Mouse (Mus musculus): ENCODE results near the gene Exoc8. TPM values are rescaled to one million over a fixed set of nuclear protein-coding genes. Genes with fewer than 3 reads are reported as not detected.

The Exoc8 gene
- polyA plus RNA-seq, 1 experiment from 2014 or later: 5.9 TPM

GRCm38 (mm10) chr8:124892596-124892995 is 4.9 kb downstream of the Exoc8 start:
- Histone ChIP-seq H3K4me3 (ENCODE audit: low read depth, low read length) (no peak overlapping the region), H3K4me1 (ENCODE audit: control insufficient read depth, insufficient read depth, low read length) (peaks cover 9% of the 10 kb centered on the region), H3K27me3 (replicated peaks; ENCODE audit: control insufficient read depth, insufficient read depth, low read length) (no peaks in the 10 kb centered on the region), H3K4me2 (ENCODE audit: low read length) (no peak overlapping the region), H3K9me3 (replicated peaks; ENCODE audit: control insufficient read depth, low read length) (no peaks in the 10 kb centered on the region), H3K9ac (ENCODE audit: low read length) (no peak overlapping the region), H3K36me3 (ENCODE audit: control insufficient read depth, insufficient read depth, low read length) (peaks cover 71% of the 10 kb centered on the region), H3K27ac (ENCODE audit: low read depth, low read length) (no peak overlapping the region)
- 66% methylated on average over 3 of the region's 3 CpGs for WGBS
- no peak for DNase-seq (ENCODE audit: low spot score)
- ATAC-seq: no peak

- ATAC-seq: no peak
- no peak overlapping the region for H3K4me3 ChIP-seq (ENCODE audit: low read depth, low read length)
- no peak overlapping the region for H3K4me2 ChIP-seq (ENCODE audit: low read length)
- H3K27ac ChIP-seq (ENCODE audit: low read depth, low read length): no peak overlapping the region
- no peaks in the 10 kb centered on the region for H3K4me1 ChIP-seq (ENCODE audit: control insufficient read depth, insufficient read depth, low read length)
- WGBS: 97% methylated on average over 5 of the region's 5 CpGs
- H3K27me3 ChIP-seq (replicated peaks; ENCODE audit: control insufficient read depth, insufficient read depth, low read length): no peaks in the 10 kb centered on the region
- H3K9ac ChIP-seq (ENCODE audit: low read length): no peak overlapping the region
- H3K36me3 ChIP-seq (ENCODE audit: control insufficient read depth, insufficient read depth, low read length): peaks cover 93% of the 10 kb centered on the region
- DNase-seq (ENCODE audit: low spot score): no peak
- no peaks in the 10 kb centered on the region for H3K9me3 ChIP-seq (replicated peaks; ENCODE audit: control insufficient read depth, low read length)
Observed at GRCm38 (mm10) chr8:124888385-124888784, 9.1 kb downstream of the Exoc8 start.

GRCm38 (mm10) chr8:124878946-124879526 is 18.5 kb downstream of the Exoc8 start:
- ATAC-seq (no peak), DNase-seq (ENCODE audit: low spot score) (no peak)
- H3K27ac ChIP-seq (ENCODE audit: low read depth, low read length): no peak overlapping the region
- no peak overlapping the region for H3K4me2 ChIP-seq (ENCODE audit: low read length)
- no peaks in the 10 kb centered on the region for H3K9me3 ChIP-seq (replicated peaks; ENCODE audit: control insufficient read depth, low read length)
- H3K4me3 ChIP-seq (ENCODE audit: low read depth, low read length): no peak overlapping the region
- WGBS: 84% methylated on average over 10 of the region's 10 CpGs
- H3K4me1 ChIP-seq (ENCODE audit: control insufficient read depth, insufficient read depth, low read length): no peaks in the 10 kb centered on the region
- no peaks in the 10 kb centered on the region for H3K27me3 ChIP-seq (replicated peaks; ENCODE audit: control insufficient read depth, insufficient read depth, low read length)
- H3K36me3 ChIP-seq (ENCODE audit: control insufficient read depth, insufficient read depth, low read length): peaks cover 92% of the 10 kb centered on the region
- H3K9ac ChIP-seq (ENCODE audit: low read length): no peak overlapping the region

GRCm38 (mm10) chr8:124878141-124878540 is 19.4 kb downstream of the Exoc8 start:
- DNase-seq (ENCODE audit: low spot score): no peak
- no peak overlapping the region for H3K27ac ChIP-seq (ENCODE audit: low read depth, low read length)
- H3K36me3 ChIP-seq (ENCODE audit: control insufficient read depth, insufficient read depth, low read length): peaks cover 92% of the 10 kb centered on the region
- no peak for ATAC-seq
- H3K9me3 ChIP-seq (replicated peaks; ENCODE audit: control insufficient read depth, low read length): no peaks in the 10 kb centered on the region
- no peak overlapping the region for H3K4me3 ChIP-seq (ENCODE audit: low read depth, low read length)
- no peak overlapping the region for H3K9ac ChIP-seq (ENCODE audit: low read length)
- WGBS: 94% methylated on average over 5 of the region's 5 CpGs
- no peaks in the 10 kb centered on the region for H3K4me1 ChIP-seq (ENCODE audit: control insufficient read depth, insufficient read depth, low read length)
- H3K4me2 ChIP-seq (ENCODE audit: low read length): no peak overlapping the region
- no peaks in the 10 kb centered on the region for H3K27me3 ChIP-seq (replicated peaks; ENCODE audit: control insufficient read depth, insufficient read depth, low read length)

- Histone ChIP-seq H3K9ac (ENCODE audit: low read length) (no peak overlapping the region), H3K36me3 (ENCODE audit: control insufficient read depth, insufficient read depth, low read length) (peaks cover 70% of the 10 kb centered on the region), H3K9me3 (replicated peaks; ENCODE audit: control insufficient read depth, low read length) (no peaks in the 10 kb centered on the region), H3K27me3 (replicated peaks; ENCODE audit: control insufficient read depth, insufficient read depth, low read length) (no peaks in the 10 kb centered on the region), H3K4me3 (ENCODE audit: low read depth, low read length) (no peak overlapping the region), H3K27ac (ENCODE audit: low read depth, low read length) (no peak overlapping the region), H3K4me1 (ENCODE audit: control insufficient read depth, insufficient read depth, low read length) (no peaks in the 10 kb centered on the region), H3K4me2 (ENCODE audit: low read length) (no peak overlapping the region)
- DNase-seq (ENCODE audit: low spot score) (no peak), ATAC-seq (no peak)
- WGBS: 92% methylated on average over 5 of the region's 5 CpGs
Observed at GRCm38 (mm10) chr8:124872690-124873089, 24.8 kb downstream of the Exoc8 start.

GRCm38 (mm10) chr8:124872081-124872480 is 25.4 kb downstream of the Exoc8 start:
- Histone ChIP-seq H3K9me3 (replicated peaks; ENCODE audit: control insufficient read depth, low read length) (no peaks in the 10 kb centered on the region), H3K27ac (ENCODE audit: low read depth, low read length) (no peak overlapping the region), H3K9ac (ENCODE audit: low read length) (no peak overlapping the region), H3K4me3 (ENCODE audit: low read depth, low read length) (no peak overlapping the region), H3K27me3 (replicated peaks; ENCODE audit: control insufficient read depth, insufficient read depth, low read length) (no peaks in the 10 kb centered on the region), H3K4me2 (ENCODE audit: low read length) (no peak overlapping the region), H3K36me3 (ENCODE audit: control insufficient read depth, insufficient read depth, low read length) (peaks cover 64% of the 10 kb centered on the region), H3K4me1 (ENCODE audit: control insufficient read depth, insufficient read depth, low read length) (no peaks in the 10 kb centered on the region)
- 92% methylated on average over 7 of the region's 7 CpGs for WGBS
- ATAC-seq (no peak), DNase-seq (ENCODE audit: low spot score) (no peak)

GRCm38 (mm10) chr8:124871474-124871873 is 26.0 kb downstream of the Exoc8 start:
- no peak overlapping the region for H3K9ac ChIP-seq (ENCODE audit: low read length)
- no peak overlapping the region for H3K4me2 ChIP-seq (ENCODE audit: low read length)
- H3K4me3 ChIP-seq (ENCODE audit: low read depth, low read length): no peak overlapping the region
- no peaks in the 10 kb centered on the region for H3K4me1 ChIP-seq (ENCODE audit: control insufficient read depth, insufficient read depth, low read length)
- H3K9me3 ChIP-seq (replicated peaks; ENCODE audit: control insufficient read depth, low read length): no peaks in the 10 kb centered on the region
- no peak for ATAC-seq
- 95% methylated on average over 7 of the region's 7 CpGs for WGBS
- H3K27ac ChIP-seq (ENCODE audit: low read depth, low read length): no peak overlapping the region
- peaks cover 58% of the 10 kb centered on the region for H3K36me3 ChIP-seq (ENCODE audit: control insufficient read depth, insufficient read depth, low read length)
- H3K27me3 ChIP-seq (replicated peaks; ENCODE audit: control insufficient read depth, insufficient read depth, low read length): no peaks in the 10 kb centered on the region
- DNase-seq (ENCODE audit: low spot score): no peak

GRCm38 (mm10) chr8:124869708-124870107 is 27.8 kb downstream of the Exoc8 start:
- H3K36me3 ChIP-seq (ENCODE audit: control insufficient read depth, insufficient read depth, low read length): peaks cover 43% of the 10 kb centered on the region
- no peak for ATAC-seq
- no peak overlapping the region for H3K27ac ChIP-seq (ENCODE audit: low read depth, low read length)
- no peak overlapping the region for H3K4me2 ChIP-seq (ENCODE audit: low read length)
- H3K4me1 ChIP-seq (ENCODE audit: control insufficient read depth, insufficient read depth, low read length): no peaks in the 10 kb centered on the region
- H3K9ac ChIP-seq (ENCODE audit: low read length): no peak overlapping the region
- no peak overlapping the region for H3K4me3 ChIP-seq (ENCODE audit: low read depth, low read length)
- DNase-seq (ENCODE audit: low spot score): no peak
- H3K27me3 ChIP-seq (replicated peaks; ENCODE audit: control insufficient read depth, insufficient read depth, low read length): no peaks in the 10 kb centered on the region
- no peaks in the 10 kb centered on the region for H3K9me3 ChIP-seq (replicated peaks; ENCODE audit: control insufficient read depth, low read length)
- WGBS: 86% methylated on average over 6 of the region's 6 CpGs

- no peak for ATAC-seq
- H3K4me1 ChIP-seq (ENCODE audit: control insufficient read depth, insufficient read depth, low read length): peaks cover 7% of the 10 kb centered on the region
- no peak overlapping the region for H3K9ac ChIP-seq (ENCODE audit: low read length)
- peaks cover 19% of the 10 kb centered on the region for H3K36me3 ChIP-seq (ENCODE audit: control insufficient read depth, insufficient read depth, low read length)
- no peak overlapping the region for H3K4me3 ChIP-seq (ENCODE audit: low read depth, low read length)
- H3K9me3 ChIP-seq (replicated peaks; ENCODE audit: control insufficient read depth, low read length): no peaks in the 10 kb centered on the region
- H3K4me2 ChIP-seq (ENCODE audit: low read length): no peak overlapping the region
- WGBS: 98% methylated on average over 2 of the region's 2 CpGs
- no peak for DNase-seq (ENCODE audit: low spot score)
- no peaks in the 10 kb centered on the region for H3K27me3 ChIP-seq (replicated peaks; ENCODE audit: control insufficient read depth, insufficient read depth, low read length)
- no peak overlapping the region for H3K27ac ChIP-seq (ENCODE audit: low read depth, low read length)
Observed at GRCm38 (mm10) chr8:124867126-124867525, 30.4 kb downstream of the Exoc8 start.

Data from forebrain, embryonic 14.5 days (tissue).